Mouse (Mus musculus) stomach, embryonic 16.5 days (tissue): ENCODE measurements around the gene Fto. TPM values are rescaled to one million over a fixed set of nuclear protein-coding genes. Genes with fewer than 3 reads are reported as not detected.
A peak's percentile ranks its signal among the peaks of the same experiment; 100 is the strongest.

Experiments
- ATAC-seq: fragments of 200-750 bp; cut with Nextera tagmentation; 2 replicates; pipeline ENCODE4 v1.8.0; 2017; ENCODE audit warnings: moderate number of reproducible peaks, moderate TSS enrichment; ENCODE audit not compliant: insufficient read depth, low FRiP score
- H3K27ac ChIP-seq: fragments of 300-500 bp; sonication (generic); 2 replicates; pipeline ENCODE4 v1.5.1; 2014; ENCODE audit warnings: low read length
- H3K27me3 ChIP-seq: fragments of 300-500 bp; sonication (generic); 2 replicates; pipeline ENCODE4 v1.6.1; 2014; ENCODE audit warnings: low read length, control low read depth, mixed read lengths; ENCODE audit not compliant: control insufficient read depth, insufficient read depth
- H3K36me3 ChIP-seq: fragments of 300-500 bp; sonication (generic); 2 replicates; pipeline ENCODE4 v1.6.1; 2014; ENCODE audit warnings: low read length; ENCODE audit not compliant: control insufficient read depth, insufficient read depth
- H3K4me1 ChIP-seq: fragments of 300-500 bp; sonication (generic); 2 replicates; pipeline ENCODE4 v1.6.1; 2014; ENCODE audit warnings: low read length, control low read depth, mixed read lengths; ENCODE audit not compliant: control insufficient read depth, insufficient read depth
- H3K4me2 ChIP-seq: fragments of 300-500 bp; sonication (generic); 2 replicates; pipeline ENCODE4 v1.6.1; 2014; ENCODE audit warnings: low read depth, low read length, mixed read lengths
- H3K4me3 ChIP-seq: fragments of 300-500 bp; sonication (generic); replicated peaks from 2 replicates; pipeline ENCODE4 v1.5.1; 2014; ENCODE audit warnings: mild to moderate bottlenecking, low read length
- H3K9ac ChIP-seq: fragments of 300-500 bp; sonication (generic); 2 replicates; pipeline ENCODE4 v1.6.1; 2014; ENCODE audit warnings: low read length
- H3K9me3 ChIP-seq: fragments of 300-500 bp; sonication (generic); replicated peaks from 2 replicates; pipeline ENCODE4 v1.6.1; 2016; ENCODE audit warnings: low read length, control low read depth; ENCODE audit not compliant: control insufficient read depth
- WGBS: fragments of 180-500 bp; shearing (Covaris S2); extraction: QIAGEN DNeasy Blood & Tissue Kit; methylation state at CpG from one replicate; pipeline ENCODE4 v1.1.7; 2014; 5-methylcytosine and 5-hydroxymethylcytosine counted together
- polyA plus RNA-seq: library from polyadenylated mRNA; unstranded; fragments of >200 nt; fragmentation: Nextera tagmentation; extraction: Ambion mirVana; gene quantifications from 2 replicates; pipeline ENCODE4 v1.2.1, GENCODE M21; 2015

Gene Fto
- polyA plus RNA-seq, 1 experiment from 2014 or later, result 73.4 TPM

DNA sequence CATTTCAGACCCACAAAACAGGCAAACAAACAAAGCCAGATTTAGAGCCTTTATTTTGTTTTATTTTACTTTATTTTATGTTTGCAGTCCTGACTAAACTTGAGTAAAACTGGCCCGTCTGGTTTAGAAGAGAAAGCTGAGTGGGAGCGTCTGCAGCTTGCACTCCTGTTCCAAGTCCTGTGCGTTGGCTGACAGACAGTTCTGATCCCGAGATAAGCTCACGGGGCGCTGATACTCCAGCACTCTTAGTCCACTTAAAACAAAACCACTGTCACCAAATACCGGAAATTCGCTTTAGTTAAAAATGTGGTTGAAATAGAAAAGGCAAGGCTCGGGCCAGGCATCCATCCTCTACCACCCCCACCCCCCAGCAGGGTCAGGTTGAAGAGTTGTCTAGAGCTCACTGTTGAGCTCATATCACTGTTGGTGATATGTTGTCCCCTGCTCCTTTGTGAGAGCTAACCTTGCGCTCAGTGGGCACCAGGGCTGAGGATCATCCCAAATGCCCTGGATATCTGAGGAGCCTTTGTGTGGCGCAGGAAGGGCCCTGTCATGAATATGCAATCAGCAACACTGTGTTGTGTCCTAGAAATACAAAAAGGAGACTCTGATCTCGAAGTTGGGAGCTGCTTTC is 252.7 kb downstream of the Fto start:
- ATAC-seq, result no peak; the same call in 1 of the 2 replicates
- H3K4me1 ChIP-seq, result peaks cover 33% of the 10 kb centered on the region
- H3K4me3 ChIP-seq, result no peak overlapping the region
- H3K27ac ChIP-seq, result peak overlapping the region; percentile 57
- WGBS, result 35% methylated on average over 12 of the region's 12 CpGs
- no peak overlapping the region for H3K9ac ChIP-seq
- H3K4me2 ChIP-seq, result no peak overlapping the region
- no peaks in the 10 kb centered on the region for H3K9me3 ChIP-seq
- H3K27me3 ChIP-seq, result no peaks in the 10 kb centered on the region
- no peaks in the 10 kb centered on the region for H3K36me3 ChIP-seq

DNA sequence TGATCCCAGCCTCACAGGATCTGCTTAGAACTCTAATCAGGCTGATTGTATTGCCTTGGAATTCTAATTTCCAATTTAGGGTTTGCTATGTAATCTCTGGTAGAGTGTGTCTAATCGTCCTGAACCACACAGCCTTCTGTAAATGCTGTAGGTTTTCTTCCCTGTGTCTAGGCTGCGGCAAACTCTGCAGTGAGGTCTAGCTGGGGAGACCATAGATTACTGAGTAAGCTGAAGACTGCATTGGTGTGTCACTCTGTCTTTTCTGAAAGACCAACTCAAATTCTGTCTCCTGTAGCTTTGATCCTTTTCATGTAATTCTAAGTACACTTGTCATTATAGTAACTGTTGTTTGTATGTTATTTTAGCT is 253.2 kb downstream of the Fto start:
- Histone ChIP-seq H3K9ac (no peak overlapping the region), H3K9me3 (no peaks in the 10 kb centered on the region), H3K27ac (no peak overlapping the region), H3K27me3 (no peaks in the 10 kb centered on the region), H3K4me1 (peaks cover 33% of the 10 kb centered on the region), H3K4me3 (no peak overlapping the region), H3K4me2 (no peak overlapping the region), H3K36me3 (no peaks in the 10 kb centered on the region)
- no peak for ATAC-seq
- WGBS, result 63% methylated on average over 2 of the region's 2 CpGs

- 0 out of 2 replicates have a peak overlapping the region, but pooled peaks have one; percentile 6 for H3K27ac ChIP-seq
- H3K4me2 ChIP-seq, result peak overlapping the region; percentile 10; the same call in 1 of the 2 replicates
- ATAC-seq, result no peak
- WGBS, result 34% methylated on average over 11 of the region's 11 CpGs
- H3K9me3 ChIP-seq, result no peaks in the 10 kb centered on the region
- peaks cover 29% of the 10 kb centered on the region for H3K4me1 ChIP-seq
- no peak overlapping the region for H3K9ac ChIP-seq
- no peak overlapping the region for H3K4me3 ChIP-seq
- no peaks in the 10 kb centered on the region for H3K27me3 ChIP-seq
- no peaks in the 10 kb centered on the region for H3K36me3 ChIP-seq
Measured at GRCm38 (mm10) chr8:91569874-91570273, 256.5 kb downstream of the Fto start.

DNA sequence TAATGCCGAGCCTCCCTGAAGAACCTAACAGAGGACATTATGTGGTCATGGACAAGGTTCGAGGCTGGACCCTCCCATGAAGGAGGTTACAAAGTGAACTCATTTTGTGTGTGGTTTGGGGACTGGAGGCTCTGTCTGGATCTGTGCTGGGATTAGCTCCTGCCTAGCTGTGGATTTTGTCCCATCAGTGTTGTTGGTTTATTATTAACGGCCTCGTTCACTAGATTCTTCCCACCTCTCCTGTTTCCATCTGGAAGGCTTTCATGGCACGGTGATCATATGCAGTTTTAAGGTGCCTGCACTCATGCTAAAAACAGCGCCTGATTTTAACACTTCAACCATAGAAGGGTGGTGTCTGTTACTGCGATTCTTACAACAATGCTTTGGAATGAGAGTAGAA is 257.5 kb downstream of the Fto start:
- H3K27ac ChIP-seq, result no peak overlapping the region
- no peak overlapping the region for H3K4me3 ChIP-seq
- H3K36me3 ChIP-seq, result no peaks in the 10 kb centered on the region
- no peak for ATAC-seq
- H3K9me3 ChIP-seq, result no peaks in the 10 kb centered on the region
- H3K4me1 ChIP-seq, result peaks cover 23% of the 10 kb centered on the region
- H3K9ac ChIP-seq, result no peak overlapping the region
- no peaks in the 10 kb centered on the region for H3K27me3 ChIP-seq
- H3K4me2 ChIP-seq, result no peak overlapping the region
- 78% methylated on average over 7 of the region's 7 CpGs for WGBS

- ATAC-seq, result no peak
- WGBS, result 78% methylated on average over 4 of the region's 4 CpGs
Measured at GRCm38 (mm10) chr8:91571978-91572377, 258.7 kb downstream of the Fto start.

DNA sequence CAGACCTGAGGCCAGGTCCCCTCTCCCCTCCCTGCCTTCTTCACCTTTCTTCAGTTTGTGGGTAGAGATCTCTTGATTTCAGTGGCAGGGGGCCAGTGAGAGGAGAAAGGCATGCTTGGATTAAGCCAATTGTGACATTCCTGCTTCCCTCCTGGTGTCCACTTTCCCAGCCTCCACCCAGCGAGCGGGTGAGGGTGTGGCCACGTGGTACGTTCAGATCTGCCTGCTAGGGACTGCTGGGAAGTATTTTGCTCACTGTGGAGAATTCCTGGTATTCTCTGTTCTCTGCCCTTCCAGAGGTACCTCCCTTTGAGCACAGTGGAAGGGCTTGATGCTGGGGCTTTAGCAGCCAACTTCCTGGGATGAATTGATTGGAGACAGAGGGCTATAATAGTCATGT is 259.3 kb downstream of the Fto start:
- Histone ChIP-seq H3K4me3 (no peak overlapping the region), H3K27ac (no peak overlapping the region), H3K4me2 (no peak overlapping the region), H3K27me3 (no peaks in the 10 kb centered on the region), H3K9me3 (no peaks in the 10 kb centered on the region), H3K4me1 (peaks cover 18% of the 10 kb centered on the region), H3K9ac (no peak overlapping the region), H3K36me3 (no peaks in the 10 kb centered on the region)
- WGBS, result 39% methylated on average over 4 of the region's 4 CpGs
- ATAC-seq, result peak; percentile 62; the same call in 1 of the 2 replicates

More at GRCm38 (mm10) chr8:91571978-91572377, 258.7 kb downstream of the Fto start:
- H3K9ac ChIP-seq, result no peak overlapping the region
- no peaks in the 10 kb centered on the region for H3K9me3 ChIP-seq
- no peaks in the 10 kb centered on the region for H3K27me3 ChIP-seq
- H3K27ac ChIP-seq, result no peak overlapping the region
- H3K4me1 ChIP-seq, result peaks cover 18% of the 10 kb centered on the region
- H3K4me2 ChIP-seq, result no peak overlapping the region
- H3K36me3 ChIP-seq, result no peaks in the 10 kb centered on the region
- H3K4me3 ChIP-seq, result no peak overlapping the region

GRCm38 (mm10) chr8:91575576-91575975 is 262.3 kb downstream of the Fto start:
- H3K4me1 ChIP-seq, result 0 out of 2 replicates have a peak, but pooled peaks cover 3% of the 10 kb centered on the region
- no peaks in the 10 kb centered on the region for H3K36me3 ChIP-seq
- H3K4me3 ChIP-seq, result no peak overlapping the region
- ATAC-seq, result no peak
- no peak overlapping the region for H3K4me2 ChIP-seq
- WGBS, result 52% methylated on average over 3 of the region's 3 CpGs
- H3K27me3 ChIP-seq, result no peaks in the 10 kb centered on the region
- H3K9ac ChIP-seq, result no peak overlapping the region
- H3K9me3 ChIP-seq, result no peaks in the 10 kb centered on the region
- no peak overlapping the region for H3K27ac ChIP-seq

DNA sequence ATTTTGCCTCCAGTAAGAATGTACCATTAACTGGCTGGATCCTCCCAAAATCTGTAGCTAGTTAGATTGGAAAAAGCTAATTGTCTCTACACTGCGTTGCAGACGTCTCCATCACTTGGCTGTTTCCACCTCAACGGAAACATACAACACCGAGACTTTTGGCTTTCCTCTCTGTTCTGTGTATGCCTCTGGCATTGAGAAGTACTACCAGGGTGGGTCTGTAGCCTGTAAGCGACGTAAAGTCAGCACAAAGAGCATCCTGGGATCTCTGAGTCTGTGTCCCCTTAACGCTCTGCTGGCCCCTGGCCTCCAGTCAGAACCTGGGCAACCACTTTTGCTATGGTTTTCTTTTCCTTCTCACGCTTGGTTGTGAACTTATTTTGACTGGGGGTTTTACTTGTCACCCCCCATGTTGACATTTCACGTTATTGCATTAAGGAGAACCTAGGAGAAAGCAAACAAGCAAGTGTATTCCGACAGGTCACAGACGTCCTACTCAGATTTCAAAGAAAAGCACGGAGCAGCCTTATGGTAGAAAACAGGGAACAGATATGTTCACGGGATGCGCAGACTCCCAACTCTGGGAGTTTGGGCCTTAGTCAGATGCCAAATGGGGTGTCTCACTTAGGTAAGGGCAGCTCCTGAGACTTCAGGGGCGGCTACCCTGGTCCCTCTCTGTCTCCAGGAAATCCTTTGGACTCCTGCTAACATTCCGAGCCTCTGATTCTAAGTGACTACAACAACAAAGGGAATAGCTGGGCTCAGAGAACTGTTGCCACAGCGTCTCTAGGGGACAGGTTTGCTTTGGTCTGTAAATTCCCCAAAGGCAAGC is 263.0 kb downstream of the Fto start:
- Histone ChIP-seq H3K36me3 (no peaks in the 10 kb centered on the region), H3K9me3 (no peaks in the 10 kb centered on the region), H3K27me3 (no peaks in the 10 kb centered on the region), H3K9ac (no peak overlapping the region), H3K27ac (no peak overlapping the region), H3K4me1 (no peaks in the 10 kb centered on the region), H3K4me2 (no peak overlapping the region), H3K4me3 (no peak overlapping the region)
- WGBS, result 50% methylated on average over 17 of the region's 17 CpGs
- no peak for ATAC-seq

GRCm38 (mm10) chr8:91576918-91577241 is 263.6 kb downstream of the Fto start:
- no peak overlapping the region for H3K4me3 ChIP-seq
- no peaks in the 10 kb centered on the region for H3K36me3 ChIP-seq
- no peak overlapping the region for H3K9ac ChIP-seq
- H3K27me3 ChIP-seq, result no peaks in the 10 kb centered on the region
- H3K9me3 ChIP-seq, result no peaks in the 10 kb centered on the region
- no peak overlapping the region for H3K27ac ChIP-seq
- no peak overlapping the region for H3K4me2 ChIP-seq
- 73% methylated on average over 6 of the region's 6 CpGs for WGBS
- no peaks in the 10 kb centered on the region for H3K4me1 ChIP-seq
- ATAC-seq, result no peak
